Mouse (Mus musculus): ENCODE measurements around the gene Ppib. TPM values are rescaled to one million over a fixed set of nuclear protein-coding genes. Genes with fewer than 3 reads are reported as not detected.
A peak's percentile ranks its signal among the peaks of the same experiment; 100 is the strongest.

The Ppib gene
- polyA plus RNA-seq, 1 experiment from 2014 or later: 543 TPM

DNA sequence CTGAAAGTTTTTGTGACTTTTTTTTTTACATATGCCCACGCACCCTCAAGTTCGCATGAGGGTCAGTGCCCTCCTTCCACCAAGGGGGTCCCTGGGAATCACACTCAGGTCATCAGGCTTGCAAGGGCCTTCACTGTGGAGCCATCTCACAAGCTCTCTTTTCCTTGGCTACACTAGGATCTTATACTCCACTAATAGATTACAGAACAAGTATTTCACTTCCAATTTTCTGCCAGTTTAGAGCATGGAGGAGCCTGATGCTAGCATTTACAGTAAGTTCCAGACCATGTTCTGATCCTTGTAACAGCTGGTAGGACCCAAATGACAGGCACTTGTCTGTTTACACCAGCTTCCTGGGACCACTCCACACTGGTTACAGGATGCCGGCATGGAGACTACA lies 18.1 kb downstream of the Ppib start:
- Histone ChIP-seq H3K9me3 (replicated peaks; ENCODE audit: control insufficient read depth, low read length) (no peaks in the 10 kb centered on the region), H3K4me3 (ENCODE audit: low read depth, low read length) (no peak overlapping the region), H3K27ac (replicated peaks; ENCODE audit: low read depth, low read length) (peak overlapping the region; percentile 59), H3K36me3 (replicated peaks; ENCODE audit: control insufficient read depth, insufficient read depth, low read depth, low read length) (no peaks in the 10 kb centered on the region), H3K4me1 (ENCODE audit: control insufficient read depth, insufficient read depth, low read length) (peaks cover 5% of the 10 kb centered on the region), H3K4me2 (ENCODE audit: low read depth, low read length) (peak overlapping the region; percentile 16; the same call in 1 of the 2 replicates), H3K9ac (replicated peaks; ENCODE audit: low read length) (peak overlapping the region; percentile 18; the same call in 1 of the 2 replicates), H3K27me3 (ENCODE audit: control insufficient read depth, insufficient read depth, low read length) (no peaks in the 10 kb centered on the region)
- 46% methylated on average over 3 of the region's 3 CpGs for WGBS
- DNase-seq (ENCODE audit: low spot score) (no peak), ATAC-seq (replicated peaks; ENCODE audit: insufficient number of reproducible peaks, low FRiP score, low TSS enrichment, low read depth) (no peak)

DNA sequence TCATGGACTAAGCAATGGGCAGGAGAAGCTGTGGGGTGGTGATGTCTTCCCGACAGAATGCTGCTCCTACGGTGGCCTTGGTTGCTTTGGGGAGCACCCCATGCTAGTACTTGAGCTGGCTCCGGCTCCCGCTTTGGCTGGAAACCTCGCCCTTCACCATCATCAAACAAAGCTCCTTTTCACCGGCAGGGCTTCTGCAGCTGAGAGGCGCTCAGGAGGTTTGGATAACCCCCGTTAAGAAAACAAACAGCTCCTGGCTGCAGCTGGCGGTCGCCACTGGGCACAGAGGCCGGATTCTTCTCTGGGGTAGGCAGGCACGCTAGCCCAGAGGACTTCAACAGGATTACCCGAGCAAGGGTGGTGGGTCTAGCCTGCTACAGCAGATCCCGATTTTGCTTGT lies 18.5 kb downstream of the Ppib start:
- H3K36me3 ChIP-seq (replicated peaks; ENCODE audit: control insufficient read depth, insufficient read depth, low read depth, low read length): no peaks in the 10 kb centered on the region
- H3K27ac ChIP-seq (replicated peaks; ENCODE audit: low read depth, low read length): peak overlapping the region; percentile 59
- H3K27me3 ChIP-seq (ENCODE audit: control insufficient read depth, insufficient read depth, low read length): no peaks in the 10 kb centered on the region
- ATAC-seq (replicated peaks; ENCODE audit: insufficient number of reproducible peaks, low FRiP score, low TSS enrichment, low read depth) (no peak), DNase-seq (ENCODE audit: low spot score) (peak; percentile 66)
- H3K4me1 ChIP-seq (ENCODE audit: control insufficient read depth, insufficient read depth, low read length): peaks cover 5% of the 10 kb centered on the region
- H3K4me3 ChIP-seq (ENCODE audit: low read depth, low read length): no peak overlapping the region
- peak overlapping the region; percentile 16 for H3K4me2 ChIP-seq (ENCODE audit: low read depth, low read length)
- 3% methylated on average over 14 of the region's 14 CpGs for WGBS
- no peaks in the 10 kb centered on the region for H3K9me3 ChIP-seq (replicated peaks; ENCODE audit: control insufficient read depth, low read length)
- H3K9ac ChIP-seq (replicated peaks; ENCODE audit: low read length): peak overlapping the region; percentile 18; the same call in 1 of the 2 replicates

DNA sequence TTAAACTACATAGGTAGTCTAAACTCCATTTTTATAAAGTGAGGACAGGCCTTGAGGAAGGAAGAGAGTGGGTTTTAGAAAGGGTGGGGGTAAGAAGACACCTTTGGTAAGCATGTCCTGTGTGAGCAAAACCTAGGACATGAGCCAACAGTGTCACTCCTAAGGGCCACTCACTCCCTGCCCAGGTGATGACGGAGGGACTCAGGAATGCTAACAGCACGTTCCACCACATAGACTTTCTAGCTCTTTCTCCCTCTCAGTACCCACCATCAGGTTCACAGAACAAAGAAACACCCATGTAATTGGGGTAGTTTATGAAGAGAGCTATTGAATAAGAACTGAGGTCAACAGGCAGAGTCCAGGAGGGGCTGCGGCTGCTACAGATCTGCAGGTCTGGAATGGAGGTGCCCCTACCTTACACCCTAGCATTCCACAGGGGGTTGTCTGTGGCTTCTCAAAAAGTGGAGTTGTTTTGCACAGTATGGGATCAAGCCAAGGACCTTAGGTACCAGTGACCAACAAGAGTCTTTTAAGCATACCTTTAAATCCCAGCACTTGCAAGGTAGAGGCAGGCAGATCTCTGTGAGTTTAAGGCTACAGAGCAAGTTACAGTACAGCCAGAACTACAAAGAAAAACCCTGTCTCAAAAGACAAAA lies 20.9 kb downstream of the Ppib start:
- Histone ChIP-seq H3K4me1 (ENCODE audit: control insufficient read depth, insufficient read depth, low read length) (peaks cover 5% of the 10 kb centered on the region), H3K27ac (replicated peaks; ENCODE audit: low read depth, low read length) (no peak overlapping the region), H3K36me3 (replicated peaks; ENCODE audit: control insufficient read depth, insufficient read depth, low read depth, low read length) (no peaks in the 10 kb centered on the region), H3K27me3 (ENCODE audit: control insufficient read depth, insufficient read depth, low read length) (no peaks in the 10 kb centered on the region), H3K4me2 (ENCODE audit: low read depth, low read length) (no peak overlapping the region), H3K9ac (replicated peaks; ENCODE audit: low read length) (no peak overlapping the region), H3K9me3 (replicated peaks; ENCODE audit: control insufficient read depth, low read length) (no peaks in the 10 kb centered on the region), H3K4me3 (ENCODE audit: low read depth, low read length) (no peak overlapping the region)
- DNase-seq (ENCODE audit: low spot score): no peak
- no peak for ATAC-seq (replicated peaks; ENCODE audit: insufficient number of reproducible peaks, low FRiP score, low TSS enrichment, low read depth)
- WGBS: 79% methylated on average over 3 of the region's 3 CpGs

DNA sequence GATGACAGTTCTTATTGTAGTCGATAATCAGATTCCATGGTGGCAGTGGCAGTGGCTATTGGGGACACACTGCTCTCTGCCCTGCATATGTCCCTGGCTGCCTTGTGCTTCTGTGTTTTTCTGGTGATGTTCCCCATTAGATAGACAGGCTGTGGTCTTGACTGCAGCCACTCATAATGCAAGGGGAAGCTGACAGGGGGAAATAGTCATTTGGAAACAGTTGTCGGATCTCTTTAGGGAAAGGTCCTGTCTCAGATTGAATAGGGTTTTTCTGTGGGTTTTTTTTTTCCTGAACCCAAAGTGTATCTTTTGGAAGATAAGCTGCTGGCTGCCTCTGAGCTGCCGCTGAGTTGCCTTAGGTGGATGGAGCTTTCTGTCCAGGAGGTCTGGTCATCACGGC lies 22.0 kb downstream of the Ppib start:
- no peak for ATAC-seq (replicated peaks; ENCODE audit: insufficient number of reproducible peaks, low FRiP score, low TSS enrichment, low read depth)
- peaks cover 5% of the 10 kb centered on the region for H3K4me1 ChIP-seq (ENCODE audit: control insufficient read depth, insufficient read depth, low read length)
- WGBS: 86% methylated on average over 4 of the region's 4 CpGs

DNA sequence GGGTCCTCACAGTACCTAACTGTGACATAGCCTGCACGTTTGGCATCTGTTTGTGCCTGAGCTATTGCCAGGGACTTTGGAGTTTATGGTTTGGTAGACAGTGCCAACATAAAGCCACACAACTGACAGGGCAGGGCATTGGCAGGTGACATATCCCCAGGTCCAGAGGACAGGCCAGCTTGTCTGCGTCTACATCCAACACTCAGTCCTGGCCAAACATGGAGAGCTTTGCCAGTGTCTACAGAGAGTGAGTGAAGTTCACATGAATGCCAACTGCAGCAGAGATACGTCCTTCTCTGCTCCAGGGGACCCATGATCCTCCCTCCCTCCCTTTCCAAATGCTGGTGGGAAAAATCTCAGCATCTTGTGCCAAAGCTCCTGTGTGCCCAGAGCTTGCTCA lies 24.1 kb downstream of the Ppib start:
- no peak for ATAC-seq (replicated peaks; ENCODE audit: insufficient number of reproducible peaks, low FRiP score, low TSS enrichment, low read depth)
- H3K36me3 ChIP-seq (replicated peaks; ENCODE audit: control insufficient read depth, insufficient read depth, low read depth, low read length): peaks cover 2% of the 10 kb centered on the region; the same call in 1 of the 2 replicates

More for the DNA sequence above, 22.0 kb downstream of the Ppib start:
- H3K27me3 ChIP-seq (ENCODE audit: control insufficient read depth, insufficient read depth, low read length): no peaks in the 10 kb centered on the region
- no peak overlapping the region for H3K9ac ChIP-seq (replicated peaks; ENCODE audit: low read length)
- H3K4me2 ChIP-seq (ENCODE audit: low read depth, low read length): no peak overlapping the region
- H3K4me3 ChIP-seq (ENCODE audit: low read depth, low read length): no peak overlapping the region
- H3K36me3 ChIP-seq (replicated peaks; ENCODE audit: control insufficient read depth, insufficient read depth, low read depth, low read length): no peaks in the 10 kb centered on the region; the same call in 1 of the 2 replicates
- DNase-seq (ENCODE audit: low spot score): no peak
- H3K9me3 ChIP-seq (replicated peaks; ENCODE audit: control insufficient read depth, low read length): no peaks in the 10 kb centered on the region
- no peak overlapping the region for H3K27ac ChIP-seq (replicated peaks; ENCODE audit: low read depth, low read length)

DNA sequence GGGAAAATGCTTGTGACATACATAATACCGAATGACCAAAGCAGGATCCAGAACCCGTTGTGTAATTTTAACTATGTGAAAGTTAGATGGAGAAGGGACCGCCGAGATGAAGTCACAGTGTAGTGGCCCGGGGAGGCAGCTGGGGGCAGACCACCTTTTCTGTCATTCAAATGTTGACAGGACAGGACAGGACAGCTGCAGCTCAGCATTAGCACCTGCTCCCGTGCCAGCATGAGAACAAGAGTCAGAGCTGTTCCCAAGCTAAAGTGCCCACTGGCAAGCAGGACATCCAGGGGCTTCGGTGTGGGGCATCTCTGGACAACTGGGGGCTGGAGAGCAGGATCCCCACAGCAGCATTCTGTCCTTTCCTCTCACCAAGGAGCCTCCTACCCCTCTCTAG lies 27.0 kb downstream of the Ppib start:
- Histone ChIP-seq H3K27me3 (ENCODE audit: control insufficient read depth, insufficient read depth, low read length) (no peaks in the 10 kb centered on the region), H3K4me2 (ENCODE audit: low read depth, low read length) (no peak overlapping the region), H3K9me3 (replicated peaks; ENCODE audit: control insufficient read depth, low read length) (no peaks in the 10 kb centered on the region), H3K9ac (replicated peaks; ENCODE audit: low read length) (no peak overlapping the region), H3K4me1 (ENCODE audit: control insufficient read depth, insufficient read depth, low read length) (no peaks in the 10 kb centered on the region), H3K27ac (replicated peaks; ENCODE audit: low read depth, low read length) (no peak overlapping the region), H3K4me3 (ENCODE audit: low read depth, low read length) (no peak overlapping the region), H3K36me3 (replicated peaks; ENCODE audit: control insufficient read depth, insufficient read depth, low read depth, low read length) (peaks cover 2% of the 10 kb centered on the region; the same call in 1 of the 2 replicates)
- DNase-seq (ENCODE audit: low spot score) (no peak), ATAC-seq (replicated peaks; ENCODE audit: insufficient number of reproducible peaks, low FRiP score, low TSS enrichment, low read depth) (no peak)
- 92% methylated on average over 7 of the region's 7 CpGs for WGBS

More for the DNA sequence above, 24.1 kb downstream of the Ppib start:
- no peak for DNase-seq (ENCODE audit: low spot score)
- WGBS: 88% methylated on average over 3 of the region's 3 CpGs
- no peaks in the 10 kb centered on the region for H3K9me3 ChIP-seq (replicated peaks; ENCODE audit: control insufficient read depth, low read length)
- H3K27me3 ChIP-seq (ENCODE audit: control insufficient read depth, insufficient read depth, low read length): no peaks in the 10 kb centered on the region
- H3K4me1 ChIP-seq (ENCODE audit: control insufficient read depth, insufficient read depth, low read length): no peaks in the 10 kb centered on the region
- H3K4me2 ChIP-seq (ENCODE audit: low read depth, low read length): no peak overlapping the region
- no peak overlapping the region for H3K9ac ChIP-seq (replicated peaks; ENCODE audit: low read length)
- H3K27ac ChIP-seq (replicated peaks; ENCODE audit: low read depth, low read length): no peak overlapping the region
- no peak overlapping the region for H3K4me3 ChIP-seq (ENCODE audit: low read depth, low read length)

DNA sequence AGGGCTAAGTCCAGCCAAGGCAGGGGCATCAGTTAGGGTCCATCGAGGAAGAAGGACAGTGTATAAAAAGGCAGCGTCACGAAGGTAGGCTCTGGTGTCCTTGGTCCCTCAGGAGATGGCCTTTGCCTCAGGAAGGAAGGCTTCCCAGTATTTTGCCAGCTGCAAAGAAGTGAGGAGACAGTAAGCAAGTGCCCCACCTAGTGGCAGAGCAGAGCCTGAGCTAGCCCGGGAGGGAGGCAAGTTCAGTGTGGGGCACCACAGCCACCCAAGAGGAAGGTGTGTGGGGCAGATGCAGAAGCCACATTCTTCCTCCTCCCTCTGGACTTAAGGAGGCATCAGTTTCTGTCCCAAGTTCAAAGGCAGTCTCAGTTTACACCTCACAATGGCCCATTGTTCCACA lies 28.4 kb downstream of the Ppib start:
- Histone ChIP-seq H3K27ac (replicated peaks; ENCODE audit: low read depth, low read length) (no peak overlapping the region; the same call in 1 of the 2 replicates), H3K4me2 (ENCODE audit: low read depth, low read length) (no peak overlapping the region), H3K27me3 (ENCODE audit: control insufficient read depth, insufficient read depth, low read length) (no peaks in the 10 kb centered on the region), H3K9ac (replicated peaks; ENCODE audit: low read length) (no peak overlapping the region), H3K4me3 (ENCODE audit: low read depth, low read length) (no peak overlapping the region), H3K9me3 (replicated peaks; ENCODE audit: control insufficient read depth, low read length) (no peaks in the 10 kb centered on the region), H3K4me1 (ENCODE audit: control insufficient read depth, insufficient read depth, low read length) (no peaks in the 10 kb centered on the region), H3K36me3 (replicated peaks; ENCODE audit: control insufficient read depth, insufficient read depth, low read depth, low read length) (peaks cover 2% of the 10 kb centered on the region; the same call in 1 of the 2 replicates)
- DNase-seq (ENCODE audit: low spot score) (peak; percentile 74), ATAC-seq (replicated peaks; ENCODE audit: insufficient number of reproducible peaks, low FRiP score, low TSS enrichment, low read depth) (peak; percentile 42; the same call in 1 of the 2 replicates)
- 23% methylated on average over 4 of the region's 4 CpGs for WGBS

DNA sequence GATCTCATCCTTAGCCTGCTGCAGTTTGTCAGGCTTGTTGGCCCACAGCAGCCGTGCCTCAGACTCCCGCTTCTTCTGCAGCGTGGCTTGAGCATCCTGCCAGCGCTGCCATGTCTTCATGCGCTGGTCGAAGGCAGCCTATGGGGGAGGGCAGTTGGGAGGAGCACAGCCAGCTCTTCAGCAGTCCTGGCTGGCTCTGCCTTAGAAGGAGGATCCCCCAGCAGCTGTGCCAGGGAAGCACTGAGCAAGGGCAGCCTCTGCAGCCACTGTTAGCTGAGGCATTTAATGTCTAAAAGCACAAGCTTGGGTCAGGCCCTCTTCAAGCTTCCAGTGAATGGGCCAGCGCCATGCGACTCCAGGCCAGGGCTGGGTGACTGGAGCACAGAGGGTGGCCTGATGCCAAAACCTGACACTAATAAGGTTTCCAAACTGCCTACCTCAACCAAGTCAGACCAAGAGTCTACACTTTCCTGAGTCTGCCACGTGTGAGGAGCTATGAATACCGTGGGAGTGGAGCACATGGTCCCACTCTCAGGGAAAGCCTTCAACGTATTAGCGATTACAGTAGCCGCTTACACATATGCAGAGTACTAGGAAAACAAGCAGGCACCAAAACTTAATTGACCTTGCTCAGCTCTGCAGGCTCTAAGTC lies 30.7 kb downstream of the Ppib start:
- no peak overlapping the region for H3K4me3 ChIP-seq (ENCODE audit: low read depth, low read length)
- no peaks in the 10 kb centered on the region for H3K4me1 ChIP-seq (ENCODE audit: control insufficient read depth, insufficient read depth, low read length)
- ATAC-seq (replicated peaks; ENCODE audit: insufficient number of reproducible peaks, low FRiP score, low TSS enrichment, low read depth) (no peak), DNase-seq (ENCODE audit: low spot score) (no peak)
- peaks cover 5% of the 10 kb centered on the region for H3K36me3 ChIP-seq (replicated peaks; ENCODE audit: control insufficient read depth, insufficient read depth, low read depth, low read length)
- H3K9me3 ChIP-seq (replicated peaks; ENCODE audit: control insufficient read depth, low read length): no peaks in the 10 kb centered on the region
- H3K4me2 ChIP-seq (ENCODE audit: low read depth, low read length): no peak overlapping the region
- no peak overlapping the region for H3K27ac ChIP-seq (replicated peaks; ENCODE audit: low read depth, low read length)
- no peaks in the 10 kb centered on the region for H3K27me3 ChIP-seq (ENCODE audit: control insufficient read depth, insufficient read depth, low read length)
- no peak overlapping the region for H3K9ac ChIP-seq (replicated peaks; ENCODE audit: low read length)
- 92% methylated on average over 13 of the region's 13 CpGs for WGBS

Data from embryonic facial prominence, embryonic 11.5 days (tissue).